Mouse (Mus musculus) right cerebral cortex, postnatal 10 days (tissue): Measurements from ENCODE around the gene Edc3.

Source experiments
- DNase-seq, 2 experiments: peaks; one replicate each; pipeline ENCODE4 v3.0.0; 2021; ENCODE audit warnings: low spot score in 2 of 2

The Edc3 gene

DNA sequence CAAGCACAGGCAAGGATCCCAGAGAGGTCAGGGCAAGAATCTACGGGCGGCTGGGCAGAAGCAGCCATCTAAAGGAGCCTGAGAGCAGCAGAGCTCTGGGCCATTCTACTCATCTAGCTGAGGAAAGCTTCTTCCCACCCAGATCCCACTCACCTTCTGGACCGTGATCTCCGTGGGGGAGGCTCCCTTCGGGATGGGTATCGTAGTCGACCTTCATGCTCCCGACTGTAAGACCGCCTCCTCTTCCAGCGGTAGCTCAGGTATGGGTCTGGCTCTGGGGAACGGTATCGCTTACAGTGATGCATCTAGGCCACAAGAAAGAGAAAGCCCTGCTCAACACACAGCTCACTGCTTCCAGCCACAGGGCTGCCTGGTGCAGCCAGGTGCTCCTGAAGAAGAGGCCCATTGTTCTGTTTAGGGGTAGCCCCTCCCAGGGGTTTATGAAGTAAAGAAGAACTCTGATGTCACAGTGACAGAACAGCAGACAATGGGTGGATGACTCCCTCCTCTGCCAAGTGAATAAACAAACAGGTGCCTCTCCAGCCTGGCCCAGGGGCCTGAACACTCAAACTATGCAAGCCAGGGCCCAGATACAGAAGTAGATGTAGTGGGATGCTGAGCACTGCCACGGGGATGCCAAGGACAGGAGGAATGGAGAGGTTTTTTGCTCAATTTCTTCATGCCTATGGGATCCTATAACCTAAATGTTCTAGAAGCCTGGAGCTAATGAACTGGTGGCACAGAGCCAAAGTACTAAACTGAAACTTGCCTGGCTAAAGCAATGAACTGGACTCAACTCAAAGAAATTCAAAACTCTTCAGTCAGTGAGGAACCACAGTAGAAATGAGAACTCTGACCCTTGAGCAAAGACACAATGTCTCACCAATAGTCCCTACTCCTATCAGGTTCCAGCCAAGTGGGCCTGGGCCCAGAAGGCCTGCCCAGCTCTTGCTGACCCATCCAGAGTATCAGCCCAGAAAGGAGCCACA, 53.5 kb downstream of the Edc3 start:
- no peak for DNase-seq

DNA sequence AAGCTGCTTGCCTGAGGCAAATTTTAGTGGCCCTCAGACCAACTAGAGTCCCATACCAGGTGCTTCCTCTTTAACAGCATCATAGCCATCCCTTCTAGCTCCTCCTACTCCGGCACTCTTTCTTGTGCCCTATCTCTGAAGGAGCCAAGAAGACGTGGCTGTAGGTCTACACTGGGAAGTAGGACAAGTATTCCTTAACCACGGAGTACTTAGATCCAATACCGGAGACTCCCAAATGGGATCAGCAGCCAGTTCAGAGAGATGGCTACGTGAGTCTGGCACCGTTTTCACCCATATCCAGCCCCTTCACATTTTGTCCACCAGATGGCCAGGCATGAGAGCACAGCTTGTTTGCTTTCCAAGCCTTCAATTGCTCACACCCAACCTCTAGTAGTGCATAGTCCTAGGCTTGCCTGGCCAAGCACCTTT, 54.2 kb downstream of the Edc3 start:
- peak in 1 of 2 experiments; percentile 58 for DNase-seq

DNA sequence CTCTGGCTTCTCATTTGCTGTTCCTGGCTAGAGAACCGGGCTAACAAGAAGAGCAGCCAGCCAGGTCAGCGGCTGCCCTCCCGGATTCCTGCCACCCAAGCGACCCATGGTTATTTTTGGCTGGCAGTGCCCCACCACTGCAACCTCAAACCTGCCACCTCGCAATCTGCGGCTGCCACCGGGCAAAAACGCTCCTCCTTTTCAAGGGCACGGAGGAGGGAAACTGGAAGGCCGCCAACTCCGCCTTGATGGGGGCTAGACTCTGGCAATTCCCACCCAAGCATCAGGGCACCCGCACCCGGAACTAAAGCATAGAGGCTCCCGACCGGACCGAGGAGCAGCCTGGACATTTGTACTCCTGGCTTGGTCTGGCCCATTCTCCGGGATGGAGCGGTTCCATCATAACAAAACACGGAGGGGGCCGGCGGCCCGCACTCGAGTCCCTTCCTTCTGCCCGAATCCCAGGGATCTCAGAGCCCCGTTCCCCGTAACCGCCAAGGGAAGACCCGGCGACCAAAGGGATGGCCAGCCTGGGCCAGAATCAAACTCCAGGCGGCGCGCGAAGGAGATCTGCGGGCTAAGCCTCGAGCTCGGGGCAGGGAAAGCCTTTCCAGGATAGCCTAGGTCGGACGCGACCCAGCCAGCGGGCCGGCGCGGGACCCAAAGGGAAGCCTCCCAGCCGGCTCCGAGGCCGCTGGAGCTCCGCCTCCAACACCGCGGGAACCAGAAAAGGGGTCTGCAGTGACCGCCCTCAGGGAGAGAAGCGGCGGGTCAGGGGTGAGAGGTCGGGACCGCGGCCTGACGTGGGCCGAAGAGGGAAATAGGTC, 56.0 kb downstream of the Edc3 start:
- DNase-seq, result peak; percentile 87 to 91

DNA sequence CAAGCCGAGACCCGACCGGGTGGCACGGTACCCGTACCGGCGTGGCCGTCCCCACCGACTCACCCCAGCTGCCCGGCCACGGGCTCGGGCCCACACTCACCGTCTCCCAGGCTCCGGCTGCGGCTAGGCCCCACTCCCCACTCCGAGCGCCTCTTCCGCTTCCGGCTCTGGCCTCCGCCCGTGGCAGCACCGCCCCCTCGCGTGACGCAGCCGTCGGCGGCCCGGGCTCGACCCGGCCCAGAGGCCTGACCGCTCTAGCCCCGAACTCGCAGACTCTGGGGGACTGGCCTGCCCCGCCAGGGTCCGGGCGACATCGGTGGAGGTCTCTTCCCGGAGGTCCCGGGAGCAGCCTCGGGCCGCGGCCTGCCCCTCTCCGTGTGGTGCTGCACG, 56.6 kb downstream of the Edc3 start:
- DNase-seq, result peak; percentile 94

DNA sequence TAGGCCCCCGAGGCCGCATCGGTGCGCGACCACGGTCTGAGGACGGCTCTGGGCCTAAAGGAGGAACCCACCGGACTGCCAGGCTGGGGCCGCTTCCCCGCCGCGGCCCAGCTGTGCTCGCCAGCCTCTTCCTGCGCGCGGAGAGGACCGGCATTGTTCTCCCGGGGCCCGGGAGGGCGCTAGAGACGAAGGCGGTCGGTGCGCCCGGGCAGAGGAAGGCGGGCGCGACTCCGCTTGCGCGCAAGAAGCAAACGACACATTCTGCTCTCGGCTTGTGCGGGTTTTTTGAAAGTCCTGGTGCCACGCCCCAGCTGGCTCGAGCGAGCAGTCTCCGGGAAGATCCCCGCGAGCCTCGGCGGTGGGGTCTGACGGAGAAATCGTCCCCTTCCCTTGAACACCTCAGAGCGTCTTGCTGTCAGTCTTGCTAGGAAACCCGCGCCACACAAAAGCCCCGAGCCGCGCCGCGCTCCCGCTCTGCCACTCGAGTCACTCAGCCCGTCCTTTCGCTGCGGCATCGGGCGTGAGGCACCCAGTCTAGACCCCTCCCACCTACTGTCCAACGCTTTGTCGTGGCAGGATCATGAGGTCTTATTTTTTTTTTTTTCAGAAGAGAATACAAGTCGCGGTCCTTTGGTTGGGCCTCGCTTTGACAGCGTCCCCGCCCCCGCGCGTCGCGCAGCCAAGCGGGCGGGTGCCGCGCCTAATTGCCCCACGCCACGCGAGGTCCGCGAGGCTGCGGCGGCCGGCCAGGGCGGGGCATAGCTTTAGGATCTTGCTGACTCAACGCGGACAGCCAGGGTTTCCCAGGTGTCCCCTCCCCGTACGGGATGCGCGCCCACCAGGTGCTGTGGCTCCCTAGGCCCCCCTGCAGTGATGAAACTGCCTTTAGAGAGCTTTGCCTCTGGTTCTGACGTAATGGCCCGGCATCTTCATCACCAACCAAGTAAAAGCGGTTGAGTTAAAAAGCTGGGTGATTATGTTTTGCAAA, 57.3 kb downstream of the Edc3 start, which contains the start of gene Clk3:
Clk3 (minus strand) TSS at position 497 of the 988 bp plus-strand sequence.
- DNase-seq, result peak; percentile 89 to 90

DNA sequence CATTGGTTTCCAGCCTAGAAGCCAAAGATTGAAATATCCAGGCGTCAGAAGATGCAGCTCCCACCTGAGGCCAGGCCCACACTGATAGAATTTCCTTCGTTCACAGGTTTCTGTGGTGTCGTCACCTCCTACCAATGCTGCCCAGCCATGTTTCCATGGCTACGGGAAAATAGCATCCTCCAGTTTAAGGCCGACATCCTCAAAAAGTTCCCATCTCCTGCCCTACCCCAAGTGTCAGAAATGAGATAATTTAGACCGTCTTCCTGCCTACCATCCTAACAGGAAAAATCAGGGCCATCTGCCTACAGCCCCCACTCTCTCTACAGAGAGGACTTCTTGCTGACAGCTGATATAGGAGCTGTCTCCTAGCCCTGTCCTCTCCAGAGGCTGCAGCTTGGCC, 58.1 kb downstream of the Edc3 start:
- peak in 1 of 2 experiments; percentile 62 for DNase-seq

DNA sequence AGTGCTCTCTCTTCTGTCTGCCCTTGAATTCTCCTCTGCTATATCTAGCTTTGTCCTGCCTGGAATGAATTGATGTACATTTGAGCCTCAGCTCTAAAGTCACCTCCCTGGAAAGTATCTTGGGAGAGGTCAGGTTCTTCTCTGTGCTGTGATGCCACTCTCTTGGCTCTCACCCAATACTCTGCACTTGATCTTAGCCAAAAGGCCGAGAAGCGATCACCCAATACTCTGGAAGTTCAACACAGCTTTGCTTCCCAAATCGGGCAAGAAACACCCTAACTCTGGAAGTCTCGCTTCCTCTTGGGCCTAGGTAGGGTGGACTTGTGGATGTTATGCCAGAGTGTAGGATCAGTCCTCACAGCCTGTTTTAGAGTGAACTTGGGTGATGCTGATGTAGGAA, 58.9 kb downstream of the Edc3 start:
- no peak for DNase-seq

DNA sequence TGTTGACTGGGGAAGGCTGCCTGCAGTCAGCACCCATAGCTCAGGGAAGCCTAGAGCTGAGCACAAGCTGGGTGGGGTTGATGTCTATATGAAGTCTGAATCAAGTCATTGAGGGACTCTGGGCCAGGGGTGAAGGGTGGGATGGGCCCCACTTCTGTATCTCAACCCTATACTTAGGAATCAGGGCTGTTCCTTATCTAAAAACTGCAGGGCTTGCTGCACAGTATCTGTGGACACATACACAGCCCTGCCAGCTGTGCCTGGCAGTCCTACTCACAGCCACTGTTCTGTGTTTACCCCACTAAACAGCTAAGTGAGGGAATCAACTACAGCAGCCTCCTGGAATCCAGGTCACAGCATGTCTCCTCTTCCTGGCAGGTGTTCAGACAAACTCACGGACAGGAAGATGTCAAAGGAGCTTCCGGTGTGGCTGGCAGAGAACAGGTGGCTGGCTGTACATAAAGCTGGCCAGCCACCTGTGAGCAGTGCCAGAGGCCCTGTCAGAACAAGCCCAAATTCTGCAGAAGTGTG, 61.3 kb downstream of the Edc3 start:
- no peak for DNase-seq

DNA sequence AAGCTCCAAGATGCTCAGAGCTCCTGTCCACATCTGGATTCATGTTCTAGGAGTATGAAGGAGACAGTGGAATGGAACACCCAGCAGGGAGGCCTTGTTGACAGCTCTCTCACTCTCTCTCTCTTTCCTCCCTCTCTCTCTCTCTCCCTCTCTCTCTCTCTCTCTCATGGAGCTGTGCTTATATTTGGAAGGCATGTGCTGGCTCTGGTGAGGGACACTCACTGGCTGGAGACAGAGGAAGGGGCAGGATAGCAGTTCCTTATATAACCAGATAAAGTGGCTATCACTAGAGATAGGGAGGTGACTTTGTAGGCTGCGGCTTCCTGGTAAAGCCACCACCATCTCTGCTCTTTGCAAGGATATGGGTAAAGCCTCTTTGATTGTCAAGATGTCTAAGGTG, 61.9 kb downstream of the Edc3 start:
- DNase-seq, result no peak

DNA sequence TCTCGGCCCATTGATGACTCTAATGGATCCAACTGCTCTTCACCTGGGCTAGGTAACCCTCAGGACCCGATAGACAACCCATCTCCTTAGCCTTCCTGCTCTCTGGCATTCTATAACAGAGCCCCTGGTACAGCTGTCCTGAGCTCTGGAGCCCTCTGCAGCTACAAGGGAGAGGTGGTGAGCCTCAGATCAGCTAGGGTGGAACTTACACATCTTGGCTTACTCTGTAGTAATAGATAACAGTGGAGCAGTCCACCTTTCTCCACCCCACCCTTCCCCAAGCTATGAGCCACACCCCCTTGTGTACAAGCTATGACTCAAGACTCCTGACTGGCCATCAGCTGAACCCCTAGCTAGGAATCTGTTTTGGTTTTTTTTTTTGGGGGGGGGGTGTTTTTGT, 62.5 kb downstream of the Edc3 start:
- DNase-seq, result no peak

DNA sequence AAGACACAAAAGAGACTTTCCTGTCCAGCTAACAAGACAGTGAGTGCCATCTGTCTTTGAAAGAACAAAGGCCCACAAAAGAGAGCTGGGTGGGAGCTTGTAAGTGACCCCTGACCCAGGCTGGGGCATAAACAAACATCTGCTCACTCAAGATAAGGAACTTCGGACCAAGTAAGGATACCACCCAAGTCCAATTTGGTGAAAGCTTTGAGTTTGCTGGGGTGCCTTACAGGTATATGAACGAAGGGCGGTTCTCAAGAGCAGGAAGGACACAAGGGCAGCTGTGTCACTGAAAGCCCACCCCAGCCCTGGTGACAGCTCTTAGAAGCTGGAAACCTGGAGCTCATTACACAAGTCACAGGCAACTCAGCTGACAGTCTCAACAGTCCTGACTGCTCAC, 65.4 kb downstream of the Edc3 start:
- no peak for DNase-seq

DNA sequence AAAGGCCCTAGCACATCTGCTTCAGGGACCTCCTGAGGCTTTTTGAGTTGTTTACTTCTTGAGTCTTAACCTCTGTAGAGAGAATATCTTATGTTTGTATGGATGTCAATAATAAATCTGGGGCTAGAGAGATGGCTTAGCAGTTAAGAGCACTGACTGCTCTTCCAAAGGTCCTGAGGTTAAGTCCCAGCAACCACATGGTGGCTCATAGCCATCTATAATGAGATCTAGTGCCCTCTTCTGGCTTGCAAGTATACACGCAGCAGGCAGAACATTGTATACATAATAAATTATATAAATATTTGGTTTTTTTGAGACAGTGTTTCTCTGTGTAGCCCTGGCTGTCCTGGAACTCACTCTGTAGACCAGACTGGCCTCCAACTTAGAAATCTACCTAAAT, 65.8 kb downstream of the Edc3 start:
- no peak for DNase-seq

DNA sequence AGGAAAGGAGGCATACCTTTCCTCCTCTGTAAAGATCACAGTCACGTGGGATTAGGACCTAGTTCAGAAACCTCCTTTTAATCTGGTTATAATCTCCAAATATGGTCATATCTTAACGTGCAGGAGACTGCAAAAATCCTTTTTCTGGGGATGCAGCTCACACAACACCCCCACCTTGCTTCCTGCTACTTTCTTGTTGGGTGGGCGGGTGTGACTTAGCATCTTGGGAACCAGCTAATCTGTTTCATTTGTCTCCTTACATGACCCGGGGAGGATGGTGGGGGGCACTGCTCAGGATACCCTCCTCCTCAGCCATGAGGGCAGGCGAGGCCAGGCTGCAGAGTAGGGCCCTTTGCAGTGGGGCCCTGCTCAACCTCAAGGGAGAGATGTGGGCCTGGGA, 66.7 kb downstream of the Edc3 start:
- peak; percentile 68 to 84 for DNase-seq

DNA sequence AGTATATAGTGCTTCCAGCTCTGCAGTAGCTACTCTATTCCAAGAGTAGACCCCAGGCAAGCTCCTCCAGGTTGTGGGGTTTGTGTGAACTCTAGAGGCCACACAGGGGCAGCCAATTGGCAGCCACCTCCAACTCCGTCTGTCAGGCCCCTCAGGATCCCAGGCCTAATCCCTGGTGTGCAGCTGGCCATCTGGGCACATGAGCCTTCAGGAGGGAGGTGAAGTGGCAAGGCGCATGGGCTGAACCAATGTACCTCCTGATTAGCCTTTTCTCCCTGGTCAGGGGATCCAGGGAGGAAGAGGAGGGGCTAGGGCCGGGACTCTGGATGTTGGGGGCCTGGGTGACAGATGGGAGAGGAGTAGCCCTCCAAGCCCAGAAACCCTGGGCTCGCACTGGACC, 67.4 kb downstream of the Edc3 start:
- DNase-seq, result no peak

DNA sequence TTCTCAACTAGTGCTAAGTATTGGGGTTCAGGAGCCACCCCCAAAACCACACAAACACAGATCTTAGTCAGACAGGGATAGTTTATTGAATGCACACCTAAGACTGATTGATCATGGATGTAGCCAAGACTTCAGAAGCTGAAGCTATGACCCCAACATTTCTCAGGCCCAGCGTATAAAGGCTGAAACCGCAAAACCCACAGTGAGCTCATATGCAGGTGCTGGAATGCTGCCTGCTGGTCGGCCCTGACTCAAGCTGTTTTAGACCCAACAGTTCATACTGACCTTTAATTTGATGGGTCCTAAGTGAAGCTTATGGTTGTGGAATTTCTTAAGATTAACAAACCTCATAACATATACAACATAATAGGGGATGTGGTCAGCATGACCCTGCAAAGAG, 74.3 kb downstream of the Edc3 start:
- DNase-seq, result no peak

DNA sequence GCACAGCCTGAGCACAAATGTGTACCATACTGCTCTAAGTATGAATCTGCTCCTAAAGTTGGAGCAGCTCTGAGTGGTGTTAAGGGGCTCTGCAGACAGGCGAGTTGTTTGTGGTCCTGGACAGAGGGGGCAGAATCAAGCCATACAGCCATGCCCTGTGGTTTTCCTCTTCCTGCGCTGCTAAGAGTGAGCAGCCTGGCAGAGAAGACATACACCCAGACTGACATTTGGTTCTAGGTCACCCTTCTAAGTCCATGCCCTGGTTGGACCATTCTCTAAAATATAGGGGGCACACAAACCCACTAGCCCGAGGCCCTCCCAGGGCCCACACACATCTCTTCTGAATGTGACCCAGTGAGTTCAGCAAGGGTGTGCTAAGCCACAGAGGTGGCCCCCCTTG, 81.4 kb downstream of the Edc3 start:
- no peak for DNase-seq

DNA sequence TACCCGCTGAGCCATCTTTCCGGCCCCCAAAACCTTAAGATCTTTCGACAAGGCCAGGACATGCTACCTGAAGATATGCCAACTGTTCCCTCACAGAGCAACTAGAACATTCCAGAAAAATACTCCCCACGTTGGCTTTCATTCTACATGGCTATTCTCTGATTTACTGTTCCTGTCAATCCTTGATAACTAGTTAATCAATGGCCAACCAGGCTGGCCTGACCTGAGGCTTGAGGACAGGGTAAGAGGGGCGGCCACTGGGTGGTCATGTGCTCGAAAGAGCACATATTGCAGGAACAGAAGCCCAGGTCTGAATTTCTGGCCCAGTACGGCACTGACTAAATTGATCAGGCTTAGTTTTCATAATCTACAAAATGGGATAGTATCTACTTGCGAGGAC, 89.1 kb downstream of the Edc3 start:
- DNase-seq, result no peak

DNA sequence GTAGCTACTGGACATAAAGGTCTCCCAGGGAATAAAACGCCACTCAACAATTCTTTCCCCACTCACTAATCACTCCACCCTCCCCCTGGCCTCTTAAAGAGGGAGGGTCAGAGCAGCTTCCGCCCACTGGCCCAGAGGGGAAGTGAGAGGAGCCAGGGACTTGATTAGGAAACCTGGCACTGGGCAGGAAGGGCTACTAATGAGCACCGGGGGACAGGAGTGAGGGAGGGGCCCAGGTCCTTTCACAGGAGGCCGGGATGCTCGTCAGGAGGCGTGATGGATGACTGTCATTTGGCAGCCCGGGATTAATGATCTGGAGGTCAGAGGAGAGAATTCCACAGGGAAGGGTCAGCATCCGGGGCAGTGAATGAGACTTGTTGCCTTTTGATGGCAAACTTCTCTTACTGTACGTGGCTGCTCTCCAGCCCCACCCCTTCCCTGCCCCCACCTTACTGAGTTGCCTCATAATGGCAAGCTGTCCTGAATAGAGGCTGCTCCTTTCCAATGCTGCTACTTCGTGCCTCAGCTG, 90.4 kb downstream of the Edc3 start:
- no peak for DNase-seq

DNA sequence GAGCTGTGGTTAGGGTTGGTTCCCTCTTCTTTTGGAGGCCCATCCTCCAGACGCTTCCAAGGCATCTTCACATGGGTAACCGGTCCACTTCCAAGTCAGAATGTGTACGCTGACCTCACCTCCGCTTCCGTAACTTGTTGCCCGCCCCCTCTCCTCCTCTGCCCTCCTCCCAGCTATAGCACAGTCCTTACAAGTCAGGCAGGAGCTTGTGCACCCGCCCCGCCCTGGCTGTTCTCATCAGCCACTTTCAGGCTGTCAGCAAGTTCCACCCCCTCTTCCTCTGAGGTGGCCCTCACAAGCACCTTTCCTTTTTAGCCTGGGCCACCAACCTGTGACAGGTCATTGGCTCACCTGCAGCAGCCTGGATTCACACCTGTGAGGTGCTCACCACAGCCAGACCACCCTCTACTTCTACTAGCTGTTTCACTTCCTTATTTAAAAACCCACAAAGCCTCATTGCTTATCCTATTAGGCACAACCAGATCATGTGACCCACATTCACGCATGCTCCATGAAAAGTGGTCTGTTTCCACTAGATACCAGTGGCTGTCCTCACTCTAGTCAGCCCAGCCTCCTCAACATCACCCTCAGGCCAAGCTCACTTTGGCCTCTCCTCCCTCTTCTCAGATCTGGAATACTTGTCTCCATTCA, 92.1 kb downstream of the Edc3 start:
- no peak for DNase-seq
